Mouse (Mus musculus) lung, adult 2 months (tissue): ENCODE data around the gene Chtop.

Experiments
- CTCF ChIP-seq: fragments of 200-500 bp; IDR thresholded peaks from 2 replicates; pipeline ENCODE4 v1.5.1; 2011; ENCODE audit warnings: mild to moderate bottlenecking, low read length, control low read depth; ENCODE audit not compliant: insufficient read depth
- POLR2A ChIP-seq: fragments of 200-500 bp; IDR thresholded peaks from 2 replicates; pipeline ENCODE4 v1.6.1; 2011; ENCODE audit warnings: low read depth, mild to moderate bottlenecking, control low read depth, low read length, borderline replicate concordance; ENCODE audit errors: extremely low read depth

DNA sequence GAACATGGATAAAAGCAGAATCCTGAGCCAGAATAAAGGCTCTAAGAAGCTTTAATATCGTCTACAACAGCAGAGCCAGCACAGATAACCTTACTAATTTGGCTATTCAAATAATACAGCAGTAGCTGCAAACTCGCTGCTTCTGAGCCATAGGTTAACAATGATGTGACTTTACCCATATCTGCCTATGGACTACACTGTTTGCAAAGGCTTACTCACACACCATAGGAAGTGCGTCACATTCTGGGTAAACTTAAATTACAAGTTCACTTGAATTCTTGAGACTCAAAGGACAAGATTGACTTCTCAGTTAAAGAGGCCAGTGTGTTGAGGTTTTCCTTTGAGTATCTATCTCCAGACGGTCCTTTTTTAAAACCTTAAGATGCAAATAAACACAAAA is 5.9 kb downstream of the Chtop start:
- TF ChIP-seq CTCF: no peak
- TF ChIP-seq POLR2A: no peak
